Mouse (Mus musculus) limb, embryonic 15.5 days (tissue): ENCODE measurements at regions not wholly inside any gene's neighbourhood (a gene's known extent, or its start where the extent isn't known, plus 50 kb on each side); places are given as distances from the start of the nearest gene placed in this dataset.
A peak's percentile ranks its signal among the peaks of the same experiment; 100 is the strongest.

ENCODE experiments used
- ATAC-seq: fragments of 200-750 bp; cut with Nextera tagmentation; 2 replicates; pipeline ENCODE4 v1.8.0; 2017; ENCODE audit warnings: low read depth, moderate TSS enrichment; ENCODE audit not compliant: insufficient number of reproducible peaks, low FRiP score, low TSS enrichment
- H3K27ac ChIP-seq: fragments of 300-500 bp; sonication (generic); 2 replicates; pipeline ENCODE4 v1.5.1; 2015; ENCODE audit warnings: moderate library complexity, mild to moderate bottlenecking, inconsistent platforms
- H3K27me3 ChIP-seq: fragments of 300-500 bp; sonication (generic); 2 replicates; pipeline ENCODE4 v1.6.1; 2015; ENCODE audit warnings: inconsistent platforms
- H3K36me3 ChIP-seq: fragments of 300-500 bp; sonication (generic); 2 replicates; pipeline ENCODE4 v1.6.1; 2015; ENCODE audit warnings: inconsistent platforms
- H3K4me1 ChIP-seq: fragments of 300-500 bp; sonication (generic); 2 replicates; pipeline ENCODE4 v1.6.1; 2015; ENCODE audit warnings: inconsistent platforms
- H3K4me2 ChIP-seq: fragments of 300-500 bp; sonication (generic); 2 replicates; pipeline ENCODE4 v1.6.1; 2015; ENCODE audit warnings: mild to moderate bottlenecking, inconsistent platforms
- H3K4me3 ChIP-seq: fragments of 300-500 bp; sonication (generic); 2 replicates; pipeline ENCODE4 v1.5.1; 2015; ENCODE audit warnings: mild to moderate bottlenecking, inconsistent platforms
- H3K9ac ChIP-seq: fragments of 300-500 bp; sonication (generic); 2 replicates; pipeline ENCODE4 v1.6.1; 2015; ENCODE audit warnings: inconsistent platforms
- H3K9me3 ChIP-seq: fragments of 300-500 bp; sonication (generic); 2 replicates; pipeline ENCODE4 v1.6.1; 2016; ENCODE audit warnings: inconsistent platforms
- WGBS: fragments of 180-500 bp; shearing (Covaris S2); methylation state at CpG from one replicate; pipeline ENCODE4 v1.1.7; 2015; 5-methylcytosine and 5-hydroxymethylcytosine counted together

- Histone ChIP-seq H3K4me1 (no peaks in the 10 kb centered on the region), H3K27ac (no peak overlapping the region), H3K4me3 (no peak overlapping the region), H3K27me3 (no peaks in the 10 kb centered on the region), H3K9me3 (no peaks in the 10 kb centered on the region), H3K9ac (no peak overlapping the region), H3K36me3 (no peaks in the 10 kb centered on the region), H3K4me2 (no peak overlapping the region)
- no peak for ATAC-seq
These were observed 1085.4 kb downstream of the Slc22a22 start for GRCm38 (mm10) chr15:56391982-56392381.

DNA sequence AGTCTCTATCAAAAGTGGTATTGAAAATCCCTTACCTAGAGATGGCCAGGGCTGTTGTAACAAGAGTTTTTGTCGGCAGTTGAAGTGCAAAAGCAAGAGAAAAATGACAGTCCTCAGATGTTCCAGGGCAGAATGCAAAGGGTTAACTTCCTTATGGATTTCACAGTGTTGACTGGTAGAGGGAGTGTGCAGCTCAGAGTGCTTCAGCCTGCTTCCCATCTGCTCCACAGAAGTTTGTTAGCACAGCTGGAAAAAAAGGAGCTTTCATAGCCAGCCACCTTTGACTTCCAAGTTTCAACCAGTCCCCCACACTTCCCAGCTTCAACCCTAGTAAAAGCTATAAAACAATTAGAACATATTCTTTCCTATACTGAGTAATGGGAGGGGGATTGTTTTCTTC is 1098.9 kb downstream of the Slc22a22 start:
- no peaks in the 10 kb centered on the region for H3K36me3 ChIP-seq
- no peak overlapping the region for H3K4me3 ChIP-seq
- H3K27ac ChIP-seq: no peak overlapping the region
- no peak overlapping the region for H3K4me2 ChIP-seq
- 36% methylated on average over 1 of the region's 1 CpGs for WGBS
- H3K9ac ChIP-seq: no peak overlapping the region
- no peak for ATAC-seq
- no peaks in the 10 kb centered on the region for H3K9me3 ChIP-seq
- no peaks in the 10 kb centered on the region for H3K27me3 ChIP-seq
- no peaks in the 10 kb centered on the region for H3K4me1 ChIP-seq

- Histone ChIP-seq H3K4me3 (no peak overlapping the region), H3K9me3 (no peaks in the 10 kb centered on the region), H3K9ac (no peak overlapping the region), H3K4me1 (no peaks in the 10 kb centered on the region), H3K27me3 (no peaks in the 10 kb centered on the region), H3K4me2 (no peak overlapping the region), H3K27ac (no peak overlapping the region), H3K36me3 (no peaks in the 10 kb centered on the region)
- ATAC-seq: no peak
- WGBS: 81% methylated on average over 5 of the region's 5 CpGs
These were observed 1126.5 kb downstream of the Slc22a22 start for GRCm38 (mm10) chr15:56350903-56351302.

- Histone ChIP-seq H3K27me3 (no peaks in the 10 kb centered on the region), H3K4me2 (no peak overlapping the region), H3K36me3 (no peaks in the 10 kb centered on the region), H3K9me3 (no peaks in the 10 kb centered on the region), H3K4me1 (no peaks in the 10 kb centered on the region), H3K4me3 (no peak overlapping the region), H3K9ac (no peak overlapping the region), H3K27ac (no peak overlapping the region)
- 39% methylated on average over 2 of the region's 2 CpGs for WGBS
- no peak for ATAC-seq
These were observed 1131.3 kb downstream of the Slc22a22 start for GRCm38 (mm10) chr15:56346111-56346510.

GRCm38 (mm10) chr15:56344973-56345372 is 1132.5 kb downstream of the Slc22a22 start:
- no peak for ATAC-seq

DNA sequence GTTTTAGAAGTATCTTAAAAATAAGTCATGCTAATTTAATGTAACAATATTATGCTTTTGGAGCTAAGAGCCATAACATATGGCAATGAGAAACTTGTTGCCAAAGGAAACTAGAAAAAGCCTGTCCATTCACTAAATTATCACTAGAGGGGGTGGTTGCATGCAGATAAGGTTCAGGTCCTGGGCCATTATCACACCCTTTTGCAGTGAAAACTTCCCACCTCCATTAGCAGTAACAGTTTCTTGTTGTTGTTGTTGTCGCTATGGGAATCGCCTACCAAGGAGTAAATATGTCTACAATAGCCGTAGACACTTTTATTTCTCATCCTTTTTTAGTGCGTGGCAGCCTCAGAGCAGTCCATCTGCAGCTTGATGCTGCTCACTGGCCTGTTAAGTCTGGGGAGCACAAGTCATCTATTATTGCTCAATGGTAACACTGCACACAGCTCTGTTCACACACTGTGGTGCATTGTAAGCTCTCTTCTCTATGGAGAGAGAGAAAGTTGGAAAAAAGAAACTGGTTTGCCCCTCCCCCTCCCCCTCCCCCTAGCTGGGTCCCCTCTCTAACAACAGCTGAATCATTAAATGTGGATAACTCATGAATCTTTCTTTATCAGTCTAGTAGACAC is 1133.0 kb downstream of the Slc22a22 start:
- no peaks in the 10 kb centered on the region for H3K36me3 ChIP-seq
- 56% methylated on average over 4 of the region's 4 CpGs for WGBS
- H3K9ac ChIP-seq: no peak overlapping the region
- H3K27me3 ChIP-seq: no peaks in the 10 kb centered on the region
- H3K4me1 ChIP-seq: no peaks in the 10 kb centered on the region
- no peaks in the 10 kb centered on the region for H3K9me3 ChIP-seq
- ATAC-seq: no peak
- no peak overlapping the region for H3K4me3 ChIP-seq
- no peak overlapping the region for H3K27ac ChIP-seq
- no peak overlapping the region for H3K4me2 ChIP-seq

More at GRCm38 (mm10) chr15:56344973-56345372, 1132.5 kb downstream of the Slc22a22 start:
- H3K27me3 ChIP-seq: no peaks in the 10 kb centered on the region
- no peak overlapping the region for H3K4me2 ChIP-seq
- no peaks in the 10 kb centered on the region for H3K4me1 ChIP-seq
- H3K27ac ChIP-seq: no peak overlapping the region
- H3K36me3 ChIP-seq: no peaks in the 10 kb centered on the region
- no peak overlapping the region for H3K9ac ChIP-seq
- WGBS: 55% methylated on average over 2 of the region's 2 CpGs
- no peak overlapping the region for H3K4me3 ChIP-seq
- H3K9me3 ChIP-seq: no peaks in the 10 kb centered on the region

- 0 out of 2 replicates have a peak, but pooled peaks have one; percentile 58 for ATAC-seq
- Histone ChIP-seq H3K4me3 (no peak overlapping the region), H3K9ac (no peak overlapping the region), H3K27ac (no peak overlapping the region), H3K27me3 (no peaks in the 10 kb centered on the region), H3K4me2 (no peak overlapping the region), H3K9me3 (no peaks in the 10 kb centered on the region), H3K4me1 (peaks cover 9% of the 10 kb centered on the region), H3K36me3 (no peaks in the 10 kb centered on the region)
- WGBS: 9% methylated on average over 5 of the region's 5 CpGs
These were observed 1139.5 kb downstream of the Slc22a22 start for GRCm38 (mm10) chr15:56337879-56338278.

DNA sequence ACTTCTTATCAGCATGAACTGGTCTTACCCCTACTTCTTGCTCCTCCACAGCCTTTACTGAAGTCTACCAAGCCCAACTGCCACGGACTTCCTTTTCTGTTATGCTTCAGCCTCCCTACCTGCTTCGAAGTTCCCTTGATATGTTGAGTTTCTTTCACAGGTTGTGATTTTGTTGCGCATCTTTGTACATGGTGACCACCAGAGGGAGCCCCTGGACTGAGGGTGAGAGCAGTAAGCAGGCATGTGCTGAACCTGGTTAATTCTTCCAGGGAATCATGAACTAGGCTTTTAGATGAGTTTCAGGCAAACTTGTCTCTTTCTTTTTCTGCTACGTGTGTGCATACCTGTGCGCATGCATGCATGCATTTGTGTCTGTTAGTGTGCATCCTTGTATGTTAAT is 1141.0 kb downstream of the Slc22a22 start:
- H3K9me3 ChIP-seq: no peaks in the 10 kb centered on the region
- H3K27me3 ChIP-seq: no peaks in the 10 kb centered on the region
- H3K4me3 ChIP-seq: no peak overlapping the region
- no peak for ATAC-seq
- H3K4me2 ChIP-seq: no peak overlapping the region
- H3K36me3 ChIP-seq: no peaks in the 10 kb centered on the region
- peaks cover 9% of the 10 kb centered on the region for H3K4me1 ChIP-seq
- WGBS: 37% methylated on average over 5 of the region's 5 CpGs
- H3K9ac ChIP-seq: no peak overlapping the region
- no peak overlapping the region for H3K27ac ChIP-seq

GRCm38 (mm10) chr15:56335011-56335410 is 1142.4 kb downstream of the Slc22a22 start:
- Histone ChIP-seq H3K4me2 (no peak overlapping the region), H3K27me3 (no peaks in the 10 kb centered on the region), H3K9me3 (no peaks in the 10 kb centered on the region), H3K9ac (no peak overlapping the region), H3K4me3 (no peak overlapping the region), H3K27ac (no peak overlapping the region), H3K4me1 (peaks cover 9% of the 10 kb centered on the region), H3K36me3 (no peaks in the 10 kb centered on the region)
- ATAC-seq: no peak
- 33% methylated on average over 2 of the region's 2 CpGs for WGBS

DNA sequence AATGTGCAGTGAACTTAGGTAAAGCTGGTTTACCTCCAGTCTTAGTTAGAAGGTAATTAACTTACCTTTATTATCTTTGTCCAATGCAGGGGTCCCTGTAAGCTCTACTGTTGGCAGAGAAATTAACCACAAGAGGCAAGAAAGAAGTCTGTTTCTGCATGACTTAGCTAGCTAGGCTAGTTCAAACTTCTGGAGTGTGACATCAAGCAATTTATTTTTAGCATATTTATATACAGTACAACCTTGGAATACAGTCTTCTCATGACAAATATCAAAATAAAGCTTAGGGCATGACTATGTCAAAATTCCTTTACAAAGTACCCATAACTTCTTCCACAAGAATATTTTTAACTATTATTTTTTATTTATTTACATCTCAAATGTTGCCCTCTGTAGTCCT is 1156.9 kb downstream of the Slc22a22 start:
- no peaks in the 10 kb centered on the region for H3K27me3 ChIP-seq
- H3K9me3 ChIP-seq: no peaks in the 10 kb centered on the region
- H3K36me3 ChIP-seq: no peaks in the 10 kb centered on the region
- H3K4me1 ChIP-seq: no peaks in the 10 kb centered on the region
- H3K4me2 ChIP-seq: no peak overlapping the region
- no peak overlapping the region for H3K27ac ChIP-seq
- no peak overlapping the region for H3K9ac ChIP-seq
- no peak overlapping the region for H3K4me3 ChIP-seq
- ATAC-seq: no peak

GRCm38 (mm10) chr15:56294910-56295438 is 1182.5 kb downstream of the Slc22a22 start:
- Histone ChIP-seq H3K4me1 (0 out of 2 replicates have a peak, but pooled peaks cover 3% of the 10 kb centered on the region), H3K9me3 (no peaks in the 10 kb centered on the region), H3K27ac (no peak overlapping the region; the same call in 1 of the 2 replicates), H3K36me3 (no peaks in the 10 kb centered on the region), H3K4me2 (no peak overlapping the region), H3K9ac (no peak overlapping the region), H3K4me3 (no peak overlapping the region), H3K27me3 (no peaks in the 10 kb centered on the region)
- peak; percentile 69; the same call in 1 of the 2 replicates for ATAC-seq
- 40% methylated on average over 3 of the region's 3 CpGs for WGBS

DNA sequence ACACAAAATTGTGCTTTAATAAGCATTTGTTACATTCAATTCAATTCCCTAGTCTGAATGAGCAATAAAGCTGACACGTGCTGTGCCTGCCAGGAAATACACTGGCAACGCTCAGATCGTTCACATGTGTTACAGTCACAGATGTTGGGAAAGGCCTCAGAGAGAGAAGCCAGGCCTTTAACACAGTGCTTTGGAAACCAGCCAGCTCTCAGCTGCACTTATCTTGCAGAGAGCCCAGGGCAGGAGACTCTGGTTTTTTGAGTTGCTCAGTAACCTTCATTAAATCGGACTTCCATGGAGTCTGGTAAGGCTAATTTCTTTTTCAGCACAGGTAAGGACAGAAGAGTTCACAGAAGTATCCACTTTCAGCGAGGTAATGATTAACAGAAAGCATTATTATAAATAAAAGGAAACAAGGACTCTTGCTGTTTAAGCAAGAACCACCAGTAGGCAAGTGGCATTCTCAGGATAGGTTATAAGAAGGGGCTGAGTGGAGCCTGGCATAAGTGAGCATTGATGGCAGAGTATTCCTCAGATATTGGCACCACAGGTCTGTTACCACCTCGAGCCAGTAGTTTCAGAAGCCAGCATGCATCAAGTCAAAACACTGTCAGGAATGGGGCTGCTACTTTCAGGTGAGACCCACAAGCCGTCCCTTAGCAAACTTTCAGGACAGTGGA is 1198.7 kb downstream of the Slc22a22 start:
- H3K27me3 ChIP-seq: no peaks in the 10 kb centered on the region
- H3K9me3 ChIP-seq: no peaks in the 10 kb centered on the region
- H3K36me3 ChIP-seq: no peaks in the 10 kb centered on the region
- no peak overlapping the region for H3K4me2 ChIP-seq
- peak overlapping the region; percentile 54 for H3K27ac ChIP-seq
- peak; percentile 58; the same call in 1 of the 2 replicates for ATAC-seq
- WGBS: 14% methylated on average over 7 of the region's 7 CpGs
- H3K4me3 ChIP-seq: no peak overlapping the region
- no peak overlapping the region for H3K9ac ChIP-seq
- peaks cover 12% of the 10 kb centered on the region for H3K4me1 ChIP-seq
